ENCODE assay signal across 12 mouse cellular contexts in the genomic region with DNA sequence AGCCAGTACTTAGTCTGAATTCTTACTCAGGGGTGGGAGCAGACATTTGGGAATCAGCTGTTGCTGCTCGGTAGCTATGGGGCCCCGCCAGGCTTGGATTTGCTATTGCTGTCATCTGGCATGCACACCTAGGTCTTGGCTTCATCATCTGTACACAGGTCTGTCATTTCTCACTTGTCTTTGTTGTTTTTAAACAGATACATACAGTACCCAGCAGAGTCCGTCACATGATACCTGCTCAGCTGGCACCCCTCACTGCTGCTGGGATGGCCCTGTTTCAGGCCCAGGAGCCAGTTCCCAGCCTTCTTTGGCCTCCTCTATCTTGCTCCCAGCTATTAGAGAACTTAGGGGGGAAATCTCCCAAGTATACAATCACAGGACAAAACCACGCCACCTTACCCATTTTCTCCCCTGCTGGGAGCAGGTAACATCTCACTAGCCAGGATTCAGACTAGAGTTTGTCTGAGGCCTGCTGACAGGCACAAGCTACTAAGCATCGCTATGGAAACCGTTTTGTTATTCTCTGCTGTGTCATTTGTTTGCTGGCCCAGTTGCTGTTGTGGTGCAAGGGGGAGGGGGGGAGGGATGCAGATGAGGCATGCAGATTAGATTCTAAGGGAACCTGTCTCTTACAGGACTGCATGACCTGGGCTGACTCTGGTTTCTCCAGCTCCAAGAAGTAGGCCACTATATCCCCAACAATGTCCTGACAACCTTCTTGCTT. TPM values are rescaled to one million over a fixed set of nuclear protein-coding genes. Genes with fewer than 3 reads are reported as not detected.
DNase-seq lines count a peak whose midpoint lies in the region; ATAC-seq lines count a peak whose summit lies in the region.
"Had no signal": no experiment of that assay in that cellular context is flagged by ENCODE, and none has a peak within 500 bp of the region (broad histone marks: within the 10 kb centered on the region; RNA-seq: fewer than 3 reads in every experiment).

No protein-coding gene starts in this region.

- no peaks in the 10 kb centered on the region for H3K9me3 ChIP-seq in hindbrain, embryonic 16.5 days (ENCODE audit: control insufficient read depth, low read length)
- no peaks in the 10 kb centered on the region for H3K9me3 ChIP-seq in kidney, embryonic 14.5 days (ENCODE audit: control insufficient read depth, low read length)
- H3K9me3 ChIP-seq: embryonic facial prominence, embryonic 12.5 days; heart, embryonic 13.5 days had no signal

- no peak overlapping the region for H3K4me3 ChIP-seq in hindbrain, embryonic 16.5 days (ENCODE audit: low read length)
- H3K4me3 ChIP-seq in kidney, embryonic 14.5 days (ENCODE audit: low read length) = no peak overlapping the region
- H3K4me3 ChIP-seq: embryonic facial prominence, embryonic 12.5 days; heart, embryonic 13.5 days had no signal

- WGBS in hindbrain, embryonic 16.5 days = 37% methylated on average over 6 of the region's 6 CpGs
- WGBS in kidney, embryonic 14.5 days = 64% methylated on average over 6 of the region's 6 CpGs

- H3K9ac ChIP-seq in hindbrain, embryonic 16.5 days (ENCODE audit: low read depth, low read length) = peak overlapping the region; percentile 13; the same call in 1 of the 2 replicates
- H3K9ac ChIP-seq in kidney, embryonic 14.5 days (ENCODE audit: low read depth, low read length) = no peak overlapping the region
- H3K9ac ChIP-seq: embryonic facial prominence, embryonic 12.5 days; heart, embryonic 13.5 days had no signal

- H3K27ac ChIP-seq in hindbrain, embryonic 16.5 days (ENCODE audit: low read depth, low read length) = peak overlapping the region; percentile 49
- H3K27ac ChIP-seq in kidney, embryonic 14.5 days (ENCODE audit: low read depth, low read length) = no peak overlapping the region
- H3K27ac ChIP-seq: embryonic facial prominence, embryonic 12.5 days; heart, embryonic 13.5 days; macrophage had no signal

- no peaks in the 10 kb centered on the region for H3K36me3 ChIP-seq in hindbrain, embryonic 16.5 days (ENCODE audit: control insufficient read depth, insufficient read depth, low read length)
- no peaks in the 10 kb centered on the region for H3K36me3 ChIP-seq in kidney, embryonic 14.5 days (ENCODE audit: control insufficient read depth, insufficient read depth, low read length)
- H3K36me3 ChIP-seq: embryonic facial prominence, embryonic 12.5 days; heart, embryonic 13.5 days had no signal

- ATAC-seq in hindbrain, embryonic 16.5 days = peak; percentile 55
- ATAC-seq in kidney, embryonic 14.5 days (ENCODE audit: low FRiP score, low TSS enrichment) = no peak

- H3K4me2 ChIP-seq in hindbrain, embryonic 16.5 days (ENCODE audit: low read length) = no peak overlapping the region
- H3K4me2 ChIP-seq in kidney, embryonic 14.5 days (replicated peaks; ENCODE audit: low read depth, low read length) = no peak overlapping the region
- H3K4me2 ChIP-seq: embryonic facial prominence, embryonic 12.5 days; heart, embryonic 13.5 days had no signal

- peak; percentile 45 to 52 for DNase-seq in cerebellum, postnatal 14 days
- no peak for DNase-seq in cerebellum, adult 11 months
- DNase-seq in layer of hippocampus, postnatal 36 days = peak; percentile 27 to 28
- DNase-seq in layer of hippocampus, adult 9-10 months (ENCODE audit: low spot score) = no peak
- no peak for DNase-seq in left cerebral cortex, adult 9 months (ENCODE audit: low spot score in 2 of 2)
- no peak for DNase-seq in right cerebral cortex, postnatal 36 days (ENCODE audit: low spot score in 2 of 2)
- DNase-seq: B cell, adult 2 months had no signal

- H3K27me3 ChIP-seq in hindbrain, embryonic 16.5 days (replicated peaks; ENCODE audit: control insufficient read depth, insufficient read depth, low read length) = no peaks in the 10 kb centered on the region
- no peaks in the 10 kb centered on the region for H3K27me3 ChIP-seq in kidney, embryonic 14.5 days (ENCODE audit: control insufficient read depth, insufficient read depth, low read length)
- H3K27me3 ChIP-seq: embryonic facial prominence, embryonic 12.5 days had no signal

- peaks cover 22% of the 10 kb centered on the region for H3K4me1 ChIP-seq in hindbrain, embryonic 16.5 days (ENCODE audit: control insufficient read depth, insufficient read depth, low read depth, low read length)
- H3K4me1 ChIP-seq in kidney, embryonic 14.5 days (ENCODE audit: control insufficient read depth, insufficient read depth, low read length) = no peaks in the 10 kb centered on the region
- H3K4me1 ChIP-seq: heart, embryonic 13.5 days had no signal

RNA-seq across cellular contexts. Expression of a gene that starts 52.8 kb away (rescaled TPM):
- 100 to 1,000 TPM; 114 to 119 TPM for total RNA-seq in layer of hippocampus, postnatal 36 days (2021)
- polyA plus RNA-seq in hindbrain, embryonic 16.5 days (2015; fragmentation: Nextera tagmentation; extraction: Ambion mirVana) = 13.4 and 14.5 TPM in 2 replicates
- 0.07 TPM in 1 of 2 replicates, not detected in the other for polyA plus RNA-seq in kidney, embryonic 14.5 days (2014; fragmentation: Nextera tagmentation; extraction: Ambion mirVana)
- polyA plus RNA-seq: macrophage had no signal

Comparison
In these comparisons a context has a peak if more than half of its experiments do, and no peak if none do; other contexts are left out.
1. DNase-seq: peak in cerebellum, postnatal 14 days (2 of 2) and layer of hippocampus, postnatal 36 days (2 of 2); none in cerebellum, adult 11 months (single experiment), layer of hippocampus, adult 9-10 months (single experiment), left cerebral cortex, adult 9 months (0 of 2) and right cerebral cortex, postnatal 36 days (0 of 2).
2. RNA of a gene that starts 52.8 kb away (polyA plus RNA-seq): 13.4 to 14.5 TPM in hindbrain, embryonic 16.5 days; 0.07 TPM in kidney, embryonic 14.5 days; every median in the first group is over 10 times any median in the second.